Mouse (Mus musculus): ENCODE measurements at regions not wholly inside any gene's neighbourhood (a gene's known extent, or its start where the extent isn't known, plus 50 kb on each side); places are given as distances from the start of the nearest gene placed in this dataset.

- no peaks in the 10 kb centered on the region; the same call in 1 of the 2 replicates for H3K27me3 ChIP-seq (ENCODE audit: control insufficient read depth, insufficient read depth, low read length)
- H3K9ac ChIP-seq (ENCODE audit: low read length) = no peak overlapping the region
- H3K4me1 ChIP-seq (ENCODE audit: control insufficient read depth, insufficient read depth, low read length) = no peaks in the 10 kb centered on the region; the same call in 1 of the 2 replicates
- no peak overlapping the region for H3K4me2 ChIP-seq
- H3K27ac ChIP-seq (ENCODE audit: low read depth, low read length) = no peak overlapping the region
- no peak overlapping the region for H3K4me3 ChIP-seq (ENCODE audit: low read depth, low read length)
- no peaks in the 10 kb centered on the region for H3K9me3 ChIP-seq (ENCODE audit: control insufficient read depth, low read length)
- ATAC-seq (ENCODE audit: low FRiP score) (no peak), DNase-seq (ENCODE audit: low spot score, missing footprints) (no peak)
- 52% methylated on average over 9 of the region's 9 CpGs for WGBS
- no peaks in the 10 kb centered on the region for H3K36me3 ChIP-seq (ENCODE audit: control insufficient read depth, insufficient read depth, low read length)
These were observed 59.8 kb upstream of the Spaca7 start for GRCm38 (mm10) chr8:12513042-12513441.

- Histone ChIP-seq H3K27me3 (ENCODE audit: control insufficient read depth, insufficient read depth, low read length) (no peaks in the 10 kb centered on the region; the same call in 1 of the 2 replicates), H3K9me3 (ENCODE audit: control insufficient read depth, low read length) (no peaks in the 10 kb centered on the region; the same call in 1 of the 2 replicates), H3K27ac (ENCODE audit: low read depth, low read length) (no peak overlapping the region), H3K4me3 (ENCODE audit: low read depth, low read length) (no peak overlapping the region), H3K9ac (ENCODE audit: low read length) (no peak overlapping the region; the same call in 1 of the 2 replicates), H3K36me3 (ENCODE audit: control insufficient read depth, insufficient read depth, low read length) (no peaks in the 10 kb centered on the region), H3K4me2 (no peak overlapping the region), H3K4me1 (ENCODE audit: control insufficient read depth, insufficient read depth, low read length) (no peaks in the 10 kb centered on the region; the same call in 1 of the 2 replicates)
- WGBS = 85% methylated on average over 7 of the region's 7 CpGs
- no peak for DNase-seq (ENCODE audit: low spot score, missing footprints)
- ATAC-seq (ENCODE audit: low FRiP score) = no peak
These were observed 58.7 kb upstream of the Spaca7 start for GRCm38 (mm10) chr8:12514138-12514537.

GRCm38 (mm10) chr8:12521636-12522035 lies 51.2 kb upstream of the Spaca7 start:
- Histone ChIP-seq H3K36me3 (ENCODE audit: control insufficient read depth, insufficient read depth, low read length) (no peaks in the 10 kb centered on the region), H3K4me3 (ENCODE audit: low read depth, low read length) (no peak overlapping the region), H3K4me1 (ENCODE audit: control insufficient read depth, insufficient read depth, low read length) (peaks cover 15% of the 10 kb centered on the region), H3K27me3 (ENCODE audit: control insufficient read depth, insufficient read depth, low read length) (no peaks in the 10 kb centered on the region; the same call in 1 of the 2 replicates), H3K9ac (ENCODE audit: low read length) (0 out of 2 replicates have a peak overlapping the region, but pooled peaks have one; percentile 18), H3K27ac (ENCODE audit: low read depth, low read length) (no peak overlapping the region), H3K4me2 (0 out of 2 replicates have a peak overlapping the region, but pooled peaks have one; percentile 10), H3K9me3 (ENCODE audit: control insufficient read depth, low read length) (no peaks in the 10 kb centered on the region; the same call in 1 of the 2 replicates)
- DNase-seq (ENCODE audit: low spot score, missing footprints) (peak; percentile 87), ATAC-seq (ENCODE audit: low FRiP score) (no peak)
- WGBS = 18% methylated on average over 9 of the region's 9 CpGs

All from midbrain, embryonic 11.5 days (tissue).